Mouse (Mus musculus) neural tube, embryonic 11.5 days (tissue): ENCODE measurements around the gene Sec14l3. TPM values are rescaled to one million over a fixed set of nuclear protein-coding genes. Genes with fewer than 3 reads are reported as not detected.
"Not testable (repeated sequence)": the region's sequence is repeated elsewhere in the genome, so short reads cannot be mapped to it uniquely, and the experiment has no call there.

Experiments used
- ATAC-seq: fragments of 200-750 bp; cut with Nextera tagmentation; 2 replicates; pipeline ENCODE4 v1.8.0; 2017; ENCODE audit warnings: moderate number of reproducible peaks, mild to moderate bottlenecking, moderate TSS enrichment, moderate library complexity; ENCODE audit not compliant: insufficient read depth, low FRiP score, low TSS enrichment
- DNase-seq: peaks from one replicate; pipeline ENCODE4 v3.0.0-alpha.2; 2015; ENCODE audit warnings: low spot score
- H3K27ac ChIP-seq: fragments of 300-500 bp; sonication (generic); 2 replicates; pipeline ENCODE4 v1.5.1; 2014; ENCODE audit warnings: low read depth, mild to moderate bottlenecking, low read length
- H3K27me3 ChIP-seq: fragments of 300-500 bp; sonication (generic); 2 replicates; pipeline ENCODE4 v1.6.1; 2014; ENCODE audit warnings: mild to moderate bottlenecking, low read length, mixed read lengths; ENCODE audit not compliant: control insufficient read depth, insufficient read depth
- H3K36me3 ChIP-seq: fragments of 300-500 bp; sonication (generic); 2 replicates; pipeline ENCODE4 v1.6.1; 2014; ENCODE audit warnings: mild to moderate bottlenecking, low read length, moderate library complexity, mixed read lengths; ENCODE audit not compliant: control insufficient read depth, insufficient read depth
- H3K4me1 ChIP-seq: fragments of 300-500 bp; sonication (generic); 2 replicates; pipeline ENCODE4 v1.6.1; 2014; ENCODE audit warnings: low read length, mixed read lengths; ENCODE audit not compliant: control insufficient read depth, insufficient read depth
- H3K4me2 ChIP-seq: fragments of 300-500 bp; sonication (generic); 2 replicates; pipeline ENCODE4 v1.6.1; 2014; ENCODE audit warnings: low read depth, mild to moderate bottlenecking, moderate library complexity
- H3K4me3 ChIP-seq: fragments of 300-500 bp; sonication (generic); 2 replicates; pipeline ENCODE4 v1.5.1; 2014; ENCODE audit warnings: low read depth, low read length
- H3K9ac ChIP-seq: fragments of 300-500 bp; sonication (generic); 2 replicates; pipeline ENCODE4 v1.6.1; 2014; ENCODE audit warnings: mild to moderate bottlenecking, low read length
- H3K9me3 ChIP-seq: fragments of 300-500 bp; sonication (generic); 2 replicates; pipeline ENCODE4 v1.6.1; 2016; ENCODE audit warnings: low read length; ENCODE audit not compliant: control insufficient read depth
- WGBS: fragments of 180-500 bp; shearing (Covaris S2); extraction: QIAGEN DNeasy Blood & Tissue Kit; methylation state at CpG from one replicate; pipeline ENCODE4 v1.1.7; 2014; 5-methylcytosine and 5-hydroxymethylcytosine counted together
- polyA plus RNA-seq: library from polyadenylated mRNA; unstranded; fragments of >200 nt; fragmentation: Nextera tagmentation; extraction: Ambion mirVana; gene quantifications from 2 replicates; pipeline ENCODE4 v1.2.1, GENCODE M21; 2014

The Sec14l3 gene
- polyA plus RNA-seq, 1 experiment from 2014 or later = not detected

DNA sequence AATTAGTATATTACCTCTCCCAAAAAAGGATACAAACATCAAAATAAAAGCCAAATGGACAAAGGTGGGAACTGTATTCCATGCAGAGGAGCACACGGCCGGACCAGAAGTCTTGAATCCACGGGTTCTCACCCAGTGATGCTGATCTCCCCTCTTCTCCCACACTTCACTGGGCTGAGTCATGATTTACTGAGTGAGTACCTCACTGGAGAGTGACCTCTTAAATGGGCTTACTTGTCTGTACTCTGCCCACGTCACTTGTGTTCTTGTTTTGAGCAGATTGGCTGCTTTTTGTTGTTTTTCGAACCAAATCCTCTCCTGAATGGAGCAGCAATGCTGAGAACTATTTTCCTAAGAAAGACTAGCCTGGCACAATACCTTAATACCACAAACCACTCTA is 40.3 kb downstream of the Sec14l3 start:
- ATAC-seq (no peak), DNase-seq (no peak)
- no peak overlapping the region for H3K4me3 ChIP-seq
- no peaks in the 10 kb centered on the region for H3K4me1 ChIP-seq
- no peak overlapping the region for H3K4me2 ChIP-seq
- no peaks in the 10 kb centered on the region for H3K27me3 ChIP-seq
- H3K36me3 ChIP-seq = no peaks in the 10 kb centered on the region
- no peaks in the 10 kb centered on the region for H3K9me3 ChIP-seq
- WGBS = 68% methylated on average over 5 of the region's 5 CpGs
- no peak overlapping the region for H3K27ac ChIP-seq
- no peak overlapping the region for H3K9ac ChIP-seq

DNA sequence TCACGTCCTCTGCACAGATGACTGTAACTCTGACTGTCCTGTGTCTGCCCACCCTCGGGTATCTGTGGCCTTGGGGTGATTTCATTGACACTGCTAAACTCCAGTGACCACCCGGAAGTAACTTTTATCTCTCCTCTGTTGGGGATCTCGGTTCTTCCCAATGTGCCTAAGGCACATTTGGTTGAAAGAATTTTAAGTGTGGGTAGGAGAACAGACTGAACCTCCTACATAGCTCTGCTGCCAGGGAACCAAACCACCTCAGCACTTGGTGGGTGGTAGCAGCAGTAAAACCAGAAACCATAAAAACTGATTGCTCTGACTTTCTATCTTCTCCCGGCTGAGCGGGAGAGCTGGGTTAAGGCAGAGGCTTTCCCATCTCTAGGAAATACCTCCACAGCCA is 40.8 kb downstream of the Sec14l3 start:
- H3K4me1 ChIP-seq = no peaks in the 10 kb centered on the region
- no peaks in the 10 kb centered on the region for H3K9me3 ChIP-seq
- H3K27me3 ChIP-seq = no peaks in the 10 kb centered on the region
- no peaks in the 10 kb centered on the region for H3K36me3 ChIP-seq
- H3K9ac ChIP-seq = no peak overlapping the region
- 30% methylated on average over 6 of the region's 6 CpGs for WGBS
- no peak for DNase-seq
- H3K27ac ChIP-seq = no peak overlapping the region
- H3K4me2 ChIP-seq = no peak overlapping the region
- no peak overlapping the region for H3K4me3 ChIP-seq
- ATAC-seq = no peak

DNA sequence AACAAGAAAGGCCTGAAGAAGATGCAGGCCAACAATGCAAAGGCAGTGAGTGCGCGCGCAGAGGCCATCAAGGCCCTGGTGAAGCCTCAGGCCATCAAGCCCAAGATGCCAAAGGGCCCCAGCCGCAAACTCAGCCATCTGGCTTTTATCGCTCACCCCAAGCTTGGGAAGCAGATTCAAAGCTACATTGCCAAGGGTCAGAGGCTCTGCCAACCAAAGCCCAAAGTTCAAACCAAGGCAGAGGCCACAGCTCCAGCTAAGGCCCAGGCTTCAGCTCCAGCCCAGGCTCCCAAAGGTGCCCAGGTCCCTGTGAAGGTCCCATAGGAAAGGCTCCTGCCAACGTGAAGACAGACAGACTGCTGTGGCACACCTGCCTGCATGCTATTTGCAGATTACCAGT is 43.3 kb downstream of the Sec14l3 start:
- H3K36me3 ChIP-seq, DNase-seq: not testable (repeated sequence)

GRCm38 (mm10) chr11:4108691-4109090 is 44.0 kb downstream of the Sec14l3 start:
- Histone ChIP-seq H3K4me3 (no peak overlapping the region), H3K27ac (no peak overlapping the region), H3K36me3 (no peaks in the 10 kb centered on the region), H3K9me3 (no peaks in the 10 kb centered on the region), H3K9ac (no peak overlapping the region), H3K27me3 (no peaks in the 10 kb centered on the region), H3K4me2 (no peak overlapping the region), H3K4me1 (no peaks in the 10 kb centered on the region)
- ATAC-seq (no peak), DNase-seq (no peak)
- 87% methylated on average over 7 of the region's 7 CpGs for WGBS

More for the DNA sequence above, 43.3 kb downstream of the Sec14l3 start:
- not testable (repeated sequence) for H3K27ac ChIP-seq, H3K4me3 ChIP-seq, H3K4me2 ChIP-seq, H3K27me3 ChIP-seq, ATAC-seq, H3K9me3 ChIP-seq, H3K9ac ChIP-seq, H3K4me1 ChIP-seq
- 95% methylated on average over 6 of the region's 6 CpGs for WGBS

DNA sequence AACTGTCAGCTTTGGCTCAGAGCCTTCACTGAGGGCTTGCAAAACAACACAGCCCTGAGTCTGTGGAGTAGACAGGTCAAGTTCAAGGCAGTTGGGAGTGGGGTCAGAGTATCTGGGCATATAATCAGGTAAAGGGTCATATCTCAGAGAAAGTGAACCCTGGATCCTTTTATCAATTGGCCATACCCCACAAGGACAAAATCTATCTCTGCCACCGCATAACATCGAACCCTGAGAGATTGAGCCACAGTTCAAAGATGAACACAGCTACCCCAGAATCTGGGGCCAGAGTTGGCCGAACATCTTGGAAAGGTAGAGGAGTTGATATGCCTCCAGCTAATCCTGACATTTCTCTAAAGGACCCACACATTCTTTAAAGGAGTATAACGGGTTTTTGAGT is 47.4 kb downstream of the Sec14l3 start:
- Histone ChIP-seq H3K9me3 (no peaks in the 10 kb centered on the region), H3K4me3 (no peak overlapping the region), H3K27ac (no peak overlapping the region), H3K4me2 (no peak overlapping the region), H3K4me1 (no peaks in the 10 kb centered on the region), H3K9ac (no peak overlapping the region), H3K27me3 (no peaks in the 10 kb centered on the region), H3K36me3 (no peaks in the 10 kb centered on the region)
- 92% methylated on average over 4 of the region's 4 CpGs for WGBS
- ATAC-seq = no peak
- DNase-seq = no peak

DNA sequence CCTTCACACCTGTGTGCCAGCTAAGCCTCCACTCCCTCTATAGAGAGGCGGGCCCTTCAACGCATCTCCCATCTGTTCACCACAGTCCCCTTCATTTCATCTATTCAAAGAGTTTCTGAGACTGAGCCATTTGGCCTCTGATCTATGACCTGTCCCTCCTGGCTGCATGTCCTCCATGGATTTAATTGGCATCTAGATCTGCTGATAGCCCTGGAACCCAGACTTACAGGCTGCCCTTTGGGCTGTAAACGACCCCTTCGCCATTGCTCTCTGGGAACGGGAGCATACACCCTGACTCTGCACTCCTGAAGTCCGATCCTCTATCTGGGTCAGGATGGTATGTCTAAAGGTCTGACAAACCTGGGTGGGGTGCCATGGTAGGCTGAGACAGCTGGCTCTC is 48.2 kb downstream of the Sec14l3 start:
- no peak overlapping the region for H3K9ac ChIP-seq
- H3K9me3 ChIP-seq = no peaks in the 10 kb centered on the region
- no peak overlapping the region for H3K4me3 ChIP-seq
- H3K27ac ChIP-seq = no peak overlapping the region
- H3K27me3 ChIP-seq = no peaks in the 10 kb centered on the region; the same call in 1 of the 2 replicates
- no peak overlapping the region for H3K4me2 ChIP-seq
- no peaks in the 10 kb centered on the region; the same call in 1 of the 2 replicates for H3K4me1 ChIP-seq
- DNase-seq (no peak), ATAC-seq (no peak)
- WGBS = 79% methylated on average over 6 of the region's 6 CpGs
- no peaks in the 10 kb centered on the region for H3K36me3 ChIP-seq

GRCm38 (mm10) chr11:4113496-4113895 is 48.9 kb downstream of the Sec14l3 start:
- no peak overlapping the region for H3K4me3 ChIP-seq
- H3K9ac ChIP-seq = no peak overlapping the region
- H3K27me3 ChIP-seq = no peaks in the 10 kb centered on the region; the same call in 1 of the 2 replicates
- 80% methylated on average over 4 of the region's 4 CpGs for WGBS
- no peak overlapping the region for H3K4me2 ChIP-seq
- no peaks in the 10 kb centered on the region for H3K36me3 ChIP-seq
- DNase-seq = no peak
- H3K27ac ChIP-seq = no peak overlapping the region
- H3K4me1 ChIP-seq = no peaks in the 10 kb centered on the region; the same call in 1 of the 2 replicates
- ATAC-seq = no peak
- no peaks in the 10 kb centered on the region for H3K9me3 ChIP-seq

DNA sequence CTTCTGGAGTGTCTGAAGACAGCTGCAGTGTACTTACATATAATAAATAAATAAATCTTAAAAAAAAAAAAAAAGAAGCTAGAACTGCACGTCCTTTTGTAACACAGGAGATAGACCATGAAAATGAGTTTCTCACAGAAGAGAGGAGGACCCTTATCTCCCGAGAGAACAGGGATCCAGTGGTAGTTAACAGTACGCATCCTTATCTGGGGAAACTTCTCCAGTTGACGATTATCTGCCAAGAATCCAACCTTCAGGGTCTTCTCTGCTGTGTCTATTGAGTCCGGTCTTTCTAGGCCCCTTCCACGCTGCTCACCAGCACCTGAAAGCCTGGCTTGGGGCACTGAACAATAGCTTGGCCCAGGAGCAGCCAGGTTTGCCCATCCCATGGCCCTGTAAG is 49.3 kb downstream of the Sec14l3 start:
- Histone ChIP-seq H3K27me3 (no peaks in the 10 kb centered on the region; the same call in 1 of the 2 replicates), H3K4me1 (no peaks in the 10 kb centered on the region; the same call in 1 of the 2 replicates), H3K9ac (no peak overlapping the region), H3K9me3 (no peaks in the 10 kb centered on the region), H3K4me3 (no peak overlapping the region), H3K36me3 (no peaks in the 10 kb centered on the region), H3K4me2 (no peak overlapping the region), H3K27ac (no peak overlapping the region)
- 84% methylated on average over 6 of the region's 6 CpGs for WGBS
- ATAC-seq (no peak), DNase-seq (no peak)

DNA sequence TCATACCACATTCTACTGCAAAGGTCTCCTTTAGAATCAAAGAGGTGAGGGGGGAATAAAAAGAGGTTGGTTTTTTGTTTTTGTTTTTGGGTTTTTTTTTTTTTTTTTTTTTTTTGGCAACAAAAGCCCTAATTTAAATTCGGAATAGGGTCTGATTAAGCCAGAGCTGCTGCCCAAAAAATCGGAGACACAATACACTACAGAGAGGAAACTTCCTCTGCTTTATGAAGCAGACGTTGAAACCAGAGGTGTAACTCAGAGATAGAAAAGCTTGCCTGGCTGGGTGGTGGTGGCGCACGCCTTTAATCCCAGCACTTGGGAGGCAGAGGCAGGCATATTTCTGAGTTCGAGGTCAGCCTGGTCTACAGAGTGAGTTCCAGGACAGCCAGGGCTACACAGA is 49.9 kb downstream of the Sec14l3 start:
- DNase-seq, H3K27ac ChIP-seq, H3K9me3 ChIP-seq, H3K27me3 ChIP-seq, H3K4me3 ChIP-seq, H3K36me3 ChIP-seq, H3K9ac ChIP-seq, H3K4me2 ChIP-seq, H3K4me1 ChIP-seq, ATAC-seq: not testable (repeated sequence)
- WGBS = 85% methylated on average over 6 of the region's 6 CpGs
